Mouse (Mus musculus): ENCODE results near the gene Gm42669. TPM values are rescaled to one million over a fixed set of nuclear protein-coding genes. Genes with fewer than 3 reads are reported as not detected.

Gene Gm42669
- total RNA-seq, 4 experiments from 2014 or later = 0.09 TPM; not detected in 3

GRCm38 (mm10) chr5:107521386-107521785, 14.0 kb downstream of the Gm42669 start:
- no peak for DNase-seq (ENCODE audit: low spot score)

- DNase-seq (ENCODE audit: low spot score) = peak; percentile 48
Observed at GRCm38 (mm10) chr5:107521897-107522296, 14.5 kb downstream of the Gm42669 start.

- DNase-seq (ENCODE audit: low spot score) = no peak
Observed at GRCm38 (mm10) chr5:107524281-107524680, 16.9 kb downstream of the Gm42669 start.

- no peak for DNase-seq (ENCODE audit: low spot score)
Observed at GRCm38 (mm10) chr5:107528856-107529255, 21.4 kb downstream of the Gm42669 start.

- no peak for DNase-seq (ENCODE audit: low spot score)
Observed at GRCm38 (mm10) chr5:107533590-107533989, 26.2 kb downstream of the Gm42669 start.

- DNase-seq (ENCODE audit: low spot score) = no peak
Observed at GRCm38 (mm10) chr5:107534581-107534980, 27.2 kb downstream of the Gm42669 start, which contains the start of gene 1700028K03Rik. TSS of gene 1700028K03Rik (plus strand) at chr5:107534709.

GRCm38 (mm10) chr5:107541696-107542095, 34.3 kb downstream of the Gm42669 start:
- no peak for DNase-seq (ENCODE audit: low spot score)

- DNase-seq (ENCODE audit: low spot score) = no peak
Observed at GRCm38 (mm10) chr5:107545927-107546326, 38.5 kb downstream of the Gm42669 start.

GRCm38 (mm10) chr5:107547955-107548354, 40.5 kb downstream of the Gm42669 start:
- no peak for DNase-seq (ENCODE audit: low spot score)

- no peak for DNase-seq (ENCODE audit: low spot score)
Observed at GRCm38 (mm10) chr5:107548444-107548843, 41.0 kb downstream of the Gm42669 start.

- DNase-seq (ENCODE audit: low spot score) = no peak
Observed at GRCm38 (mm10) chr5:107554336-107554735, 46.9 kb downstream of the Gm42669 start.

- no peak for DNase-seq (ENCODE audit: low spot score)
Observed at GRCm38 (mm10) chr5:107556969-107557368, 49.5 kb downstream of the Gm42669 start.

GRCm38 (mm10) chr5:107569148-107569547, 61.7 kb downstream of the Gm42669 start:
- no peak for DNase-seq (ENCODE audit: low spot score)

- peak; percentile 78 for DNase-seq (ENCODE audit: low spot score)
Observed at GRCm38 (mm10) chr5:107597301-107598077, 90.1 kb downstream of the Gm42669 start, which contains the start of the genes Rpap2 and Glmn. TSS of gene Rpap2 (plus strand) at chr5:107597373. TSS of gene Glmn (minus strand) at chr5:107597888.

GRCm38 (mm10) chr5:107598380-107598779, 91.0 kb downstream of the Gm42669 start:
- no peak for DNase-seq (ENCODE audit: low spot score)

GRCm38 (mm10) chr5:107611224-107611623, 103.8 kb downstream of the Gm42669 start:
- DNase-seq (ENCODE audit: low spot score) = peak; percentile 61

GRCm38 (mm10) chr5:107617986-107618385, 110.6 kb downstream of the Gm42669 start:
- no peak for DNase-seq (ENCODE audit: low spot score)

- DNase-seq (ENCODE audit: low spot score) = no peak
Observed at GRCm38 (mm10) chr5:107621327-107621726, 113.9 kb downstream of the Gm42669 start.

Other genes starting within 250 kb of the Gm42669 start
- gene Tgfbr3, start 218.0 kb upstream of the Gm42669 start, total RNA-seq (2022) = 10 to 100 TPM; 38.5 to 48.2 (median 44.6) TPM
- gene Brdt, start 176.5 kb upstream of the Gm42669 start, total RNA-seq (2022) = under 1 TPM; 0.11 to 0.52 (median 0.41) TPM
- gene Ephx4, start 104.9 kb upstream of the Gm42669 start, total RNA-seq (2022) = under 1 TPM in 2 of 4 experiments, not detected in 2; 0.49 to 0.79 TPM
- not detected for gene Lpcat2b, start 76.1 kb upstream of the Gm42669 start, total RNA-seq (2022)
- 1 to 10 TPM; 4.9 to 6.3 (median 5.5) TPM for gene Btbd8, start 69.6 kb upstream of the Gm42669 start, total RNA-seq (2022)
- gene 1700028K03Rik, start 27.1 kb downstream of the Gm42669 start, total RNA-seq (2022) = not detected
- gene Rpap2, start 89.8 kb downstream of the Gm42669 start, total RNA-seq (2022) = 1 to 10 TPM; 6.3 to 9.5 (median 7.0) TPM
- gene Glmn, start 90.3 kb downstream of the Gm42669 start, total RNA-seq (2022) = 1 to 10 TPM; 2.8 to 5.0 (median 3.8) TPM
- not detected for gene Gfi1, start 218.4 kb downstream of the Gm42669 start, total RNA-seq (2022)

Data from heart, adult 8-10 months (tissue).